Mouse (Mus musculus) heart, embryonic 14.5 days (tissue): ENCODE data around the gene Rap2a. TPM values are rescaled to one million over a fixed set of nuclear protein-coding genes. Genes with fewer than 3 reads are reported as not detected.

Experiments
- ATAC-seq: fragments of 200-750 bp; cut with Nextera tagmentation; 2 replicates; pipeline ENCODE4 v1.8.0; 2017; ENCODE audit warnings: low read depth, moderate TSS enrichment; ENCODE audit not compliant: insufficient number of reproducible peaks, insufficient read depth, low FRiP score
- H3K27ac ChIP-seq, 2 experiments: fragments of 200-500 bp in 1 of 2; fragments of 300-500 bp in 1 of 2; sonication (generic) in 1 of 2; replicated peaks in 1 of 2; 2 replicates each; pipeline ENCODE4 v1.5.1; 2012 to 2014; ENCODE audit warnings: low read depth in 2 of 2, low read length in 2 of 2, control low read depth in 1 of 2, mild to moderate bottlenecking in 1 of 2, mixed read lengths in 1 of 2; ENCODE audit not compliant: control insufficient read depth in 1 of 2, insufficient read depth in 1 of 2
- H3K27me3 ChIP-seq: fragments of 300-500 bp; sonication (generic); 2 replicates; pipeline ENCODE4 v1.6.1; 2014; ENCODE audit warnings: mild to moderate bottlenecking, low read length, control low read depth; ENCODE audit not compliant: control insufficient read depth, insufficient read depth
- H3K36me3 ChIP-seq: fragments of 300-500 bp; sonication (generic); 2 replicates; pipeline ENCODE4 v1.6.1; 2014; ENCODE audit warnings: mild to moderate bottlenecking, control low read depth, low read length, mixed read lengths; ENCODE audit not compliant: control insufficient read depth, insufficient read depth
- H3K4me1 ChIP-seq, 2 experiments: fragments of 200-500 bp in 1 of 2; fragments of 300-500 bp in 1 of 2; sonication (generic) in 1 of 2; 2 replicates each; pipeline ENCODE4 v1.6.1; 2012 to 2014; ENCODE audit warnings: low read length in 2 of 2, control low read depth in 1 of 2, mixed read lengths in 1 of 2; ENCODE audit not compliant: control insufficient read depth in 2 of 2, insufficient read depth in 2 of 2
- H3K4me2 ChIP-seq: fragments of 300-500 bp; sonication (generic); 2 replicates; pipeline ENCODE4 v1.6.1; 2014; ENCODE audit warnings: mild to moderate bottlenecking, low read length
- H3K4me3 ChIP-seq, 2 experiments: fragments of 200-500 bp in 1 of 2; fragments of 300-500 bp in 1 of 2; sonication (generic) in 1 of 2; 2 replicates each; pipeline ENCODE4 v1.5.1; 2012 to 2014; ENCODE audit warnings: low read length in 2 of 2, mild to moderate bottlenecking in 2 of 2, control low read depth in 1 of 2, low read depth in 1 of 2, moderate library complexity in 1 of 2; ENCODE audit not compliant: control insufficient read depth in 1 of 2, insufficient read depth in 1 of 2
- H3K9ac ChIP-seq: fragments of 300-500 bp; sonication (generic); 2 replicates; pipeline ENCODE4 v1.6.1; 2014; ENCODE audit warnings: mild to moderate bottlenecking, low read length
- H3K9me3 ChIP-seq: fragments of 300-500 bp; sonication (generic); 2 replicates; pipeline ENCODE4 v1.6.1; 2016; ENCODE audit warnings: low read length, control low read depth; ENCODE audit not compliant: control insufficient read depth
- WGBS: fragments of 180-500 bp; shearing (Covaris S2); extraction: QIAGEN DNeasy Blood & Tissue Kit; methylation state at CpG from one replicate; pipeline ENCODE4 v1.1.7; 2014; 5-methylcytosine and 5-hydroxymethylcytosine counted together
- polyA plus RNA-seq: library from polyadenylated mRNA; unstranded; fragments of >200 nt; fragmentation: Nextera tagmentation; extraction: Ambion mirVana; gene quantifications from 2 replicates; pipeline ENCODE4 v1.2.1, GENCODE M21; 2014

The Rap2a gene
- polyA plus RNA-seq, 1 experiment from 2014 or later = 14.9 TPM

GRCm38 (mm10) chr14:120480341-120480900, 2.2 kb downstream of the Rap2a start:
- no peak overlapping the region for H3K9ac ChIP-seq
- H3K4me2 ChIP-seq = peak overlapping the region; percentile 73
- no peak for ATAC-seq
- peaks cover 6% of the 10 kb centered on the region; the same call in 1 of the 2 replicates for H3K36me3 ChIP-seq
- no peak overlapping the region for H3K27ac ChIP-seq
- H3K4me1 ChIP-seq = peaks cover 3 to 7% of the 10 kb centered on the region in 2 experiments; a peak in 2 of 4 replicates
- WGBS = 70% methylated on average over 8 of the region's 8 CpGs
- peak overlapping the region in 1 of 2 experiments; percentile 80; a peak in 2 of 4 replicates for H3K4me3 ChIP-seq
- H3K9me3 ChIP-seq = no peaks in the 10 kb centered on the region
- H3K27me3 ChIP-seq = no peaks in the 10 kb centered on the region

- Histone ChIP-seq H3K36me3 (peaks cover 6% of the 10 kb centered on the region; the same call in 1 of the 2 replicates), H3K4me3 (no peak overlapping the region), H3K4me2 (peak overlapping the region; percentile 73; the same call in 1 of the 2 replicates), H3K27me3 (no peaks in the 10 kb centered on the region), H3K4me1 (peaks cover 3 to 7% of the 10 kb centered on the region in 2 experiments; a peak in 2 of 4 replicates), H3K9me3 (no peaks in the 10 kb centered on the region), H3K27ac (no peak overlapping the region), H3K9ac (no peak overlapping the region)
- 89% methylated on average over 4 of the region's 4 CpGs for WGBS
- no peak for ATAC-seq
Measured at GRCm38 (mm10) chr14:120480927-120481326, 2.7 kb downstream of the Rap2a start.

- Histone ChIP-seq H3K4me2 (no peak overlapping the region), H3K27ac (no peak overlapping the region), H3K9me3 (no peaks in the 10 kb centered on the region), H3K36me3 (peaks cover 6% of the 10 kb centered on the region; the same call in 1 of the 2 replicates), H3K4me3 (no peak overlapping the region), H3K27me3 (no peaks in the 10 kb centered on the region), H3K9ac (no peak overlapping the region), H3K4me1 (peaks cover 3 to 7% of the 10 kb centered on the region in 2 experiments; a peak in 2 of 4 replicates)
- 93% methylated on average over 5 of the region's 5 CpGs for WGBS
- no peak for ATAC-seq
Measured at GRCm38 (mm10) chr14:120484561-120484960, 6.3 kb downstream of the Rap2a start.

GRCm38 (mm10) chr14:120496284-120496683, 18.0 kb downstream of the Rap2a start:
- 21% methylated on average over 5 of the region's 5 CpGs for WGBS
- ATAC-seq = peak; percentile 31; the same call in 1 of the 2 replicates
- Histone ChIP-seq H3K9me3 (no peaks in the 10 kb centered on the region), H3K4me1 (peaks cover 15 to 41% of the 10 kb centered on the region in 2 experiments), H3K4me3 (no peak overlapping the region), H3K9ac (no peak overlapping the region), H3K27ac (peak overlapping the region; percentile 14 to 55), H3K27me3 (no peaks in the 10 kb centered on the region), H3K36me3 (no peaks in the 10 kb centered on the region), H3K4me2 (peak overlapping the region; percentile 24)

GRCm38 (mm10) chr14:120496827-120497226, 18.6 kb downstream of the Rap2a start:
- Histone ChIP-seq H3K4me1 (peaks cover 15 to 41% of the 10 kb centered on the region in 2 experiments), H3K4me2 (no peak overlapping the region), H3K9ac (no peak overlapping the region; the same call in 1 of the 2 replicates), H3K27me3 (no peaks in the 10 kb centered on the region), H3K4me3 (no peak overlapping the region), H3K9me3 (no peaks in the 10 kb centered on the region), H3K36me3 (no peaks in the 10 kb centered on the region), H3K27ac (peak overlapping the region; percentile 14 to 20; a peak in 2 of 4 replicates)
- WGBS = 56% methylated on average over 5 of the region's 5 CpGs
- no peak for ATAC-seq

GRCm38 (mm10) chr14:120499096-120499495, 20.9 kb downstream of the Rap2a start:
- Histone ChIP-seq H3K4me1 (peaks cover 15 to 41% of the 10 kb centered on the region in 2 experiments), H3K4me2 (no peak overlapping the region), H3K9ac (no peak overlapping the region), H3K27ac (no peak overlapping the region), H3K9me3 (no peaks in the 10 kb centered on the region), H3K4me3 (no peak overlapping the region), H3K27me3 (no peaks in the 10 kb centered on the region), H3K36me3 (peaks cover 8% of the 10 kb centered on the region)
- 92% methylated on average over 10 of the region's 10 CpGs for WGBS
- no peak for ATAC-seq

GRCm38 (mm10) chr14:120499601-120500000, 21.4 kb downstream of the Rap2a start:
- Histone ChIP-seq H3K27ac (no peak overlapping the region), H3K4me1 (peaks cover 15 to 37% of the 10 kb centered on the region in 2 experiments), H3K36me3 (peaks cover 13% of the 10 kb centered on the region), H3K4me3 (no peak overlapping the region), H3K4me2 (no peak overlapping the region), H3K27me3 (no peaks in the 10 kb centered on the region), H3K9me3 (no peaks in the 10 kb centered on the region), H3K9ac (no peak overlapping the region)
- WGBS = 60% methylated on average over 6 of the region's 6 CpGs
- no peak for ATAC-seq
